Mouse (Mus musculus): Measurements from ENCODE around the gene Chchd1. TPM values are rescaled to one million over a fixed set of nuclear protein-coding genes. Genes with fewer than 3 reads are reported as not detected.

Chchd1 gene
- polyA plus RNA-seq (2012; rRNA removed): 32.0 and 32.1 TPM in 2 replicates

GRCm38 (mm10) chr14:20702741-20703381 lies at the start of gene Chchd1:
Gene Chchd1, plus strand, starts transcription at chr14:20703006.
- no peak for DNase-seq (ENCODE audit: low read depth)

- no peak for DNase-seq (ENCODE audit: low read depth)
Measured at GRCm38 (mm10) chr14:20654690-20655421, 48.0 kb upstream of the Chchd1 start.

GRCm38 (mm10) chr14:20655731-20656130 lies 47.1 kb upstream of the Chchd1 start:
- DNase-seq (ENCODE audit: low read depth): no peak

DNA sequence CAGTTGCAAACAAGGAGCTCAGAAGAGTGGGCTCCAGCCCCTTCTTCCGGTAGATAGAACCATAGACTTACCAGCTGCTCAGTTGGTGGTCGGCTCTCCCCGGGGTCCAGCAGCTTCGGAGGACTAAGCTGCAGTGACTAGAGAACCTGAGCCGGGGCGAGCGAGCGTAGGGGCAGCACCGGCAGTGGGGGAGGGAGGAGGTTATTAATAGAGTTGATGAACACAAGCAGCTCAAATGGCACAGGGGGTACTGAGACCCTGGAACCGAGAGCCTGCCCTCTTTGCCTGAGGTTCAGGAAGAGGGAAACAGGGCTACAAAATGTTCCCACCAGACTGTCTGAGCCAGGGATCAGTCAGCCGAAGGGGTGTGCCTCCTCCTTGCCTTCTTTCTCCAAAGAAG lies 46.4 kb upstream of the Chchd1 start, which contains the start of gene Myoz1:
Myoz1 (minus strand) TSS at position 180 of the 400 bp plus-strand sequence.
- DNase-seq (ENCODE audit: low read depth): no peak

- DNase-seq (ENCODE audit: low read depth): no peak
Measured at GRCm38 (mm10) chr14:20658326-20658725, 44.5 kb upstream of the Chchd1 start.

- no peak for DNase-seq (ENCODE audit: low read depth)
Measured at GRCm38 (mm10) chr14:20658902-20659301, 43.9 kb upstream of the Chchd1 start.

DNA sequence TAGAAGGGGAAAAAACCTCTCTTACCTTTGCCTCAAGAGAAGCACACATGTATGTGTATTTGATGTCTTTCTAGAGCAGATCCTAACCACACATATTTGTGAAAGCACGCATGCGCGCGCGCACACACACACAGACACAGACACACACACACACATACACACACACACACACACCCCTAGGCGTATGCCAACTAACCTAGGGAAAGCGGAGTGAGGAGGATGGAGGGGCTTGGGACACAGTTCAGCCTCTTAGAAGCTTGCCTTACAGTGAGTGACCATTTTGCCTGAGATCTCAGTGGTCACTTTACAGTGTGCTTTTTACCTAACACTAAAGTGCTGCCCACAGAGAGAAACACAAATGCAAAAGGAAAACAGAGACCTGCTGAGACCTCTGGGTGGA lies 43.1 kb upstream of the Chchd1 start:
- DNase-seq (ENCODE audit: low read depth): no peak

- DNase-seq (ENCODE audit: low read depth): no peak
Measured at GRCm38 (mm10) chr14:20660827-20661660, 41.8 kb upstream of the Chchd1 start.

DNA sequence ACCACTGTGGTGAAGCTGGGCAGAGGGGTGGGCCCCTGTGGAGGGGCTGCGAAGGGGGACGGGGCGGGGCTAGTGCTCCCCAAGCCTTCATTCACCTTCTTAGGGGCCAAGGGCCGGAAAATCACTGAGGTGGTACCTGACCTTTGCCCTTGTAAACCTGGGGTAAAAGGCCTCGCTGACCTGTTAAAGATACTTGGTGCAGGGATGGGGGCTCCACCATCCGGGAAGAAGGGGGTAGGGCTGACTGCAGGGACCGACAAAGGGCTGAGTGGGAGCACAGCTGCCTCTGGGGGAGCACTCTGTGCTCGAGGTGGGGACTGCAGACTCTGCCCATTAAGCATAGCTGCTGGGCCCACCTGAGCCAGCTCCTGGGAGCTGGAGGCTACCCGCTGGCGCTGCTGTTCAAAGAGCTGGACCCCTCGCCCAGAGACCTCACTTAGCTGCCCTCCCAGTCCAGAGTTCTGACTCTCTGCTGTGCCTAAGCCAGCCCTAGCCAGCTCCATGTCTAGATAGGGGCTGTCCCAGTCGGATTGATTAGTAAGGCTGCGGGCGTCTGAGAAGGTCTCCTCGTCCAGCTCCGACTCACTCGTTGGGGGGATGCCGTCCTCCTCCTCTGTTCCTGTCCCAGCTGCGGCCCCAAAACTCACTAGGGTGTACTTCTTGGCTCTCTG lies 41.0 kb upstream of the Chchd1 start:
- no peak for DNase-seq (ENCODE audit: low read depth)

DNA sequence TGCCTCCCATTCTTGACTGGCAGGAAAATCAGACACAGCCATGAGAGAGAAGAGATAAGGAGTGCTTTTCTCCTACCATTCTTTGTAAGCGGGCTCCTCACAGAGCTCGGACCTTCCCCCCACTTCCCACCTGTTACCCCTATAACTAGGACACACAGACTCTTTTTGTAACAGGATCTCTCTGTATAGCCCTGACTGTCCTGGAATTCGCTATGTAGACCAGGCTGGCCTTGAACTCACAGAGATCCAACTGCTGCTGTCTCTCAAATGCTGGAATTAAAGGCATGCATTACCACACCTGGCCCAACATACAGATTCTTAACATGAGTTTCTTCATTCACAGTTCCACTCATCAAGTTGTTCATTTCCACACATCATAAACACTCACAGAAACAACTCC lies 40.1 kb upstream of the Chchd1 start:
- DNase-seq (ENCODE audit: low read depth): no peak

DNA sequence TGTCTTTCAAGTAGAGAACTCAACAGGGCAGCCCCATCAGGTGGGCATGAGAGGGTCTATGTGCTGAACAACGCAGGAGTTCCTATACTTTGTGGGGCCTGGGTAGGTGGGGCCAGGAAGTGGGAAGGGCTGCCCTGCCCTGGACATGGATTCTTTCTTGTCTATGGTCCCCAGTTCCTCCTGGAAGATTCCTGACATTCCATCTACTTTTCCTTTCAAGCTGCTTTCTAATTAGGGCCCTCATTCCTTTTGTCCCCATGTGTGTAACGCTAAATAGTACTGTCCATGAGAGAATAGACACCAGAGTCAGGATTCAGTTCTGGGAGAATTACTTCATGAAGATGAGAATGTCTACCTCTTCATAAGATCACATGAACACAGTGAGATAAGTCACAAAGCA lies 39.2 kb upstream of the Chchd1 start:
- DNase-seq (ENCODE audit: low read depth): no peak

GRCm38 (mm10) chr14:20664436-20664835 lies 38.4 kb upstream of the Chchd1 start:
- no peak for DNase-seq (ENCODE audit: low read depth)

GRCm38 (mm10) chr14:20667469-20667868 lies 35.3 kb upstream of the Chchd1 start:
- no peak for DNase-seq (ENCODE audit: low read depth)

GRCm38 (mm10) chr14:20668154-20668810 lies 34.5 kb upstream of the Chchd1 start, which contains the start of gene Synpo2l:
Gene Synpo2l, minus strand, starts transcription at chr14:20668354.
- DNase-seq (ENCODE audit: low read depth): no peak

DNA sequence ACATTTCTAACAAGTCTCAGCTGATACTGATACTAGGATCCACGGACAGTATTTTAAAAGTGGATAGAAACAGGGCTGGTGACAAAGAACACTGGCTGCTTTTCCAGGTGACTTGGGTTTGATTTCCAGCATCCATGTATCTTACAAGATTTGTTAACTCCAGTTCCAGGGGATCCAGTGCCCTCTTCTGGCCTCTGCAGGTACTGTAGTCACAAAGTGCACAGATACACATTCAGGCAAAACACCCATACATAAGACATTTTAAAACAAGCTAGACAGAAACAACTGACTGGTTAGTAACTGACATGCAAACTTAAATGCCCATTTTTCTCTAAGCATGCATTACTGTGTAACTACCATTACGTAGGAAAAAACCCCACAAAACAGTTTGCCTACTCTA lies 29.8 kb upstream of the Chchd1 start:
- DNase-seq (ENCODE audit: low read depth): no peak

DNA sequence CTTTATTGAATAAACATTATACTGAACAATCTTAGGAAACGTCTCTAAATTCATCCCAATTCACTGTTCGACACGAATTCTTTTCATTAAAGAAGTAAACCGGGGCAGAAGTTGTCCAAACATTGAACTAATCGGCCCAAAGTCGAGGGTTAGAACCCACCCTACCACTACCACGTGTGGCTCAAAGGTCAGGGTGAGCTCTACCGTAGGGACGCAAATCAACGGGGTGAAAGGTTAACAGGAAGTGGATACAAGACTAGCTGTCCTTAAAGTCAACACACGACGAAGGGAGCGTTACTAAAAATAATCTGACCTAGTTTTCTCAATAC lies 29.1 kb upstream of the Chchd1 start:
- DNase-seq (ENCODE audit: low read depth): no peak

GRCm38 (mm10) chr14:20674064-20674833 lies 28.6 kb upstream of the Chchd1 start, which contains the start of gene Sec24c:
Gene Sec24c, plus strand, starts transcription at chr14:20674308.
- peak; percentile 88 for DNase-seq (ENCODE audit: low read depth)

DNA sequence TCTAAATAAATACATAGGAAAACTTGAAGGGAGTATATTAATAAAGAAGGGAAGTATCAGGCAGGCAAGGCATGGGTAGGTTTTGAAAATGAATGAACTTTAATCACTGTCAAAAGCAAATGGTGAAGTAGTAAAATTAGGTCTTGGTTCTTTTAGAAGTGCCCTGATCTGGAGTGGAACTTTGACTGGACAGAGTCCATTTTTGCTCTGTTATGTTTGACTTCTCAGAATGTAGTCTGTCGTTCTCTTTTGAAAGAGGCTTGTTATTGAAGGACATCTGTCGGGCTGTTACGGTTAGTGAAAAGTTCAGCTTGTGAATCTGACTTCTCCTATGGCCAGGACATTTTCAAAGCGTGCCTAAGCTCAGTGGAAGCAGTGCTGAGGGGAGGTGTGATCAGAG lies 24.9 kb upstream of the Chchd1 start:
- DNase-seq (ENCODE audit: low read depth): no peak

DNA sequence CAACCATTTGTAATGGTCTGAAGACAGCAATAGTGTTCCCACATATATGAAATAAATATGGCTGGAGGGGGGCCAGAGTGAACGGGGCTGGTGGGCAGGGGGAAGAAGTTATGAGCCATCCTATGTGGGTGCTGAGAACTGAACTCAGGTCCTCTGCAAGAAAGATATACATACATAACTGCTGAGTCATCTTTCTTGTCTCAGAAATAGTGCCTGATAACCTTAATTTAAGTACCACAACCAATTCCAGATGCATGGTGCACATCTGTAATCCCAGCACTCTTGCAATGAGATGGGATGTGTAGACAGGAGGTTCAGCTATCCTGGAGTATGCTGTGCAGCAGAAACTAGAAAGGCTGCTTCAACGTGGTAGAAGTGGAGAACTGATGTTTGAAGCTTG lies 21.1 kb upstream of the Chchd1 start:
- no peak for DNase-seq (ENCODE audit: low read depth)

DNA sequence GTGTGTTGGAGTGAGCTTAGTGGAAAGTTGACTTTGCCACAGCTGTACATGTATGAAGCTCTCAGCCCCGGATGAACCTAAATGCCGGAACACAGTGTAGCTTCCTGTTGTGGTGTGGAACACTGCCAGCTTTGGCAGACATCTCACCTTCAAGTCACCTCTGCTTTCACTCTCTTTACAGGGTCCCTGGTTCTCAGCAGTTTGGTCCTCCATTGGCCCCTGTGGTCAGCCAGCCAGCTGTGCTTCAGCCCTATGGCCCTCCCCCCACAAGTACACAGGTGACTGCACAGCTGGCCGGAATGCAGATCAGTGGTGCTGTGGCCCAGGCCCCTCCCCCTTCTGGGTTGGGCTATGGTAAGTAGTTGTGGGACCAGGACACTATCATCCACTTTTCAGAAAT lies 20.3 kb upstream of the Chchd1 start:
- DNase-seq (ENCODE audit: low read depth): no peak

- no peak for DNase-seq (ENCODE audit: low read depth)
Measured at GRCm38 (mm10) chr14:20686576-20686975, 16.2 kb upstream of the Chchd1 start.

All from gonadal fat pad, adult 2 months (tissue).